Mouse (Mus musculus): ENCODE results near the gene Rassf7.

DNA sequence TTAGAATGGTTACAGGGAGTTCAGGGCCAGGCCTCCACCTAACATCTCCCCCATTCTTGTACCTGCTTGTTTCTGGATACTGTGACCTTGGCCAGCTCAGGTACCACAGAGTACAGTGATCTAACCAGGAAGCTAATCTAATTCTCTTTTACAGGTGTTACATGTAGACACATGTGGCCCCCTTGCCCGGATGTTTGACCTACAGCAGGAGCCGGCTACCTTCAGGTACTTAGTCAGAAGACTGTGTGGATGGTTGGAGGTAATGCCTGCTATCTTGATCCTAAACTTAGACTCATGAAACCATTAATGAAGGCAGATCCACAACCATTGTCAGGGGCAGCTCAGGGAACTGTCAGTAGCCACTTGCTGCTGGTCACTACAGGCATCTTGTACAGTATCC is 19.9 kb upstream of the Rassf7 start:
- no peak for TF ChIP-seq POLR2A (IDR thresholded peaks at IDR 0.05; ENCODE audit: insufficient read depth, low read depth, low read length)
- no peak for TF ChIP-seq CTCF (IDR thresholded peaks at IDR 0.05)

Measured in heart, adult 2 months (tissue).